Mouse (Mus musculus) kidney, adult 2 months (tissue): ENCODE results near the gene Dcaf17. TPM values are rescaled to one million over a fixed set of nuclear protein-coding genes. Genes with fewer than 3 reads are reported as not detected.

Source experiments
- DNase-seq: peaks from one replicate; pipeline ENCODE4 v3.0.0; 2021
- H3K27ac ChIP-seq: fragments of 200-500 bp; 2 replicates; pipeline ENCODE4 v1.5.1; 2012; ENCODE audit warnings: low read depth, low read length, control low read depth, inconsistent platforms; ENCODE audit not compliant: insufficient read depth
- H3K27me3 ChIP-seq: fragments of 200-500 bp; replicated peaks from 2 replicates; pipeline ENCODE4 v1.6.1; 2012; ENCODE audit warnings: mild to moderate bottlenecking, moderate library complexity, low read length, inconsistent platforms; ENCODE audit not compliant: control insufficient read depth, insufficient read depth
- H3K36me3 ChIP-seq: fragments of 200-500 bp; 2 replicates; pipeline ENCODE4 v1.6.1; 2012; ENCODE audit warnings: mild to moderate bottlenecking, moderate library complexity, low read length, inconsistent platforms; ENCODE audit not compliant: control insufficient read depth, insufficient read depth
- H3K4me1 ChIP-seq: fragments of 200-500 bp; 2 replicates; pipeline ENCODE4 v1.6.1; 2011; ENCODE audit warnings: low read length; ENCODE audit not compliant: control insufficient read depth, insufficient read depth
- H3K4me3 ChIP-seq: fragments of 200-500 bp; 2 replicates; pipeline ENCODE4 v1.5.1; 2011; ENCODE audit warnings: mild to moderate bottlenecking, low read depth, low read length, control low read depth; ENCODE audit not compliant: insufficient read depth
- CTCF ChIP-seq: fragments of 200-500 bp; conservative IDR thresholded peaks from 2 replicates; pipeline ENCODE4 v1.5.1; 2011; ENCODE audit warnings: low read depth, mild to moderate bottlenecking, control low read depth, low read length, moderate library complexity, mixed read lengths; ENCODE audit not compliant: insufficient read depth, insufficient read length
- POLR2A ChIP-seq: fragments of 200-500 bp; IDR thresholded peaks from one replicate; pipeline ENCODE4 v1.6.1; 2011; ENCODE audit warnings: low read depth, low read length, control low read depth
- WGBS: fragments of 180-500 bp; shearing (Covaris S2); methylation state at CpG from one replicate; pipeline ENCODE4 v1.1.7; 2018; 5-methylcytosine and 5-hydroxymethylcytosine counted together
- polyA plus RNA-seq: library from polyadenylated mRNA; depleted of rRNA; stranded (reverse); fragments of >200 nt; gene quantifications from 2 replicates; pipeline ENCODE4 v1.2.3, GENCODE M21; 2012

Gene Dcaf17
- polyA plus RNA-seq, 1 experiment, result 3.7 TPM

DNA sequence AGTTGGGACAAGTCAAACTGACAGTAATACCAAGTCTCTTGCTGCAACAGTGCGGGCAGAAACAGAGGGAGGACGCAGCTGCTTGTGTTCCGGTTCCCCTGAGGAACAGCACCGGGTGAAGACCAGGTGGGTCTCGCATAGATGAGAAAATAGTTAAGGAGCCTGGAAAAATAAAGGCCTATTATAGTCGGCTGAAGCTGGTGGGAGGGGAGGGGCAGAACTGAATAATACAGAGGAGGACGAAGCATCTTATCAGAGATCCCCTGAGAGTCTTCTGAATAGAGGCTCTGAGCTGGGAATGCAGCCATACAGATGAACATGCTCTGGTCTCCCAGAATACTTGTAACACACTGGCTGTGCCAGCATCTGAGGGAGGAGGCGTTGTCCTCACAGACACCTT is 21.1 kb upstream of the Dcaf17 start:
- Histone ChIP-seq H3K4me3 (no peak overlapping the region), H3K27ac (no peak overlapping the region), H3K4me1 (peaks cover 3% of the 10 kb centered on the region; the same call in 1 of the 2 replicates), H3K27me3 (no peaks in the 10 kb centered on the region), H3K36me3 (no peaks in the 10 kb centered on the region)
- TF ChIP-seq CTCF (no peak), POLR2A (no peak)
- WGBS, result 88% methylated on average over 8 of the region's 8 CpGs
- no peak for DNase-seq

DNA sequence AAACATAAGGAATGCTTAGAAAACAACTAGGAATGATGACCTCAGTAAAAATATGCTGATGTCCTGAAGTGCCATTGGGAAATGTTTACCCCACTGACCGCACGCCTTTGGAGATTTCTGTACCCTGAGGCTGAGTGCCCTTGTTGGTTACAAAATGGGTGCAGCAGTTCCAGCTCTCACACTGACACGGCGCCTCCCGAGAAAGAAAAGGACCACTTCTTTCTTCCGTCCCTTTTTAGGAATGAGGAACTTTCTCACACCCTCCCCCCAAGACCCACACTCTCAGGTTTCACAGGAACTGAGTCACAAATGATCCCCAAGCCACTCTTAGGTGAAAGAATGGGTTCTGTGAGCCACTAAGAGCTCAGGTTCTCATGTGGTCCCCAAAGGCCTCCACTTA is 17.7 kb upstream of the Dcaf17 start:
- DNase-seq, result no peak
- Histone ChIP-seq H3K4me3 (no peak overlapping the region), H3K27ac (no peak overlapping the region), H3K4me1 (no peaks in the 10 kb centered on the region), H3K27me3 (no peaks in the 10 kb centered on the region), H3K36me3 (no peaks in the 10 kb centered on the region)
- no peak for TF ChIP-seq CTCF
- TF ChIP-seq POLR2A, result no peak
- WGBS, result 76% methylated on average over 6 of the region's 6 CpGs

DNA sequence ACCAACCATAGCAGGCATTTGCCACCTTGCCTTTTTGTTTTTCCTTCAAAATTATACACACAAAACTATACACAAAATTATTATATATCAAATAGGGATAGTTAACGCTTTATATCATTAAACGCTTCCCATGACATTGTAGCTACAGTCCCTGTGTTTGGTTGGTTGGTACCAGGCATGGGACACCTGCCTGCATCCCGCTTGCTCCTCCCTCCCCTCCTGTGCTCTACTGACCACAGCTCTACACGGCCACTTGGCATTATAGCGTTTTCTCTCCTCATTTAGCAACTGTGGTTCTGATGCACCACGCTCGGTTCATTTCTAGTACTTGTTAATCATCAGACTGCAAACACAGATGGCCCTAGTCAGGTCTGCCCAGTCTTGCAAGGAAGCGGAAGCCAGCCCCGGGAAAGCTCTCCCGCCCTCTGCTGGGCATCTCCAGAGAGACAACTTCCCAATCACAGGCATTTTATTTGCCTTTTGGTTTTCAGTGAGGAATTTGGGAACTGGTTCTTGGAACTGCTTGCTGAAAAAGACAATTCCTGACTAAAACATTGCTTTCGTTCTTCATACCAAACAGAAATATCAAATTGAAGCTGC is 15.5 kb upstream of the Dcaf17 start:
- Histone ChIP-seq H3K4me3 (no peak overlapping the region; the same call in 1 of the 2 replicates), H3K27me3 (no peaks in the 10 kb centered on the region), H3K27ac (no peak overlapping the region), H3K4me1 (no peaks in the 10 kb centered on the region), H3K36me3 (no peaks in the 10 kb centered on the region)
- no peak for TF ChIP-seq POLR2A
- peak; percentile 83 for TF ChIP-seq CTCF
- peak; percentile 89 for DNase-seq
- 31% methylated on average over 11 of the region's 11 CpGs for WGBS

DNA sequence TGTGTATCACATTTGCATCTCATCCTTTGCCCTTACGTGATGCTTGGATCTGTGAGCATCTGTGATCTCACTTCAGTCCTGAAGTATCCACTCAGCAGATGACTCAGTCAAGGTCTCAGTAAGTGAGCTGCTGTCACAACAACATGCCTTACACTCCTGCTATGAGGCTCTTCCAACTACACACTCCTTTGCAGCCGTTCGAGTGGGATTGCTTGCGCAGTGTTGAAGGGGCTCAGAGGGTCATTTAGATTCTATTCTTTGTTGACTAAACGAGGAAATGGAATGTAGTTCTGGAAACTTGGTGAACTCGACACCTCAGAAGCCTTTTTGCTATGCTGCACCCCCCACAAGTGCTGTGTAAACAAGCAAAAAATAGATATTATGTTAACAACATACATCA is 9.0 kb upstream of the Dcaf17 start:
- no peak overlapping the region for H3K4me3 ChIP-seq
- H3K4me1 ChIP-seq, result no peaks in the 10 kb centered on the region
- TF ChIP-seq CTCF (no peak), POLR2A (no peak)

DNA sequence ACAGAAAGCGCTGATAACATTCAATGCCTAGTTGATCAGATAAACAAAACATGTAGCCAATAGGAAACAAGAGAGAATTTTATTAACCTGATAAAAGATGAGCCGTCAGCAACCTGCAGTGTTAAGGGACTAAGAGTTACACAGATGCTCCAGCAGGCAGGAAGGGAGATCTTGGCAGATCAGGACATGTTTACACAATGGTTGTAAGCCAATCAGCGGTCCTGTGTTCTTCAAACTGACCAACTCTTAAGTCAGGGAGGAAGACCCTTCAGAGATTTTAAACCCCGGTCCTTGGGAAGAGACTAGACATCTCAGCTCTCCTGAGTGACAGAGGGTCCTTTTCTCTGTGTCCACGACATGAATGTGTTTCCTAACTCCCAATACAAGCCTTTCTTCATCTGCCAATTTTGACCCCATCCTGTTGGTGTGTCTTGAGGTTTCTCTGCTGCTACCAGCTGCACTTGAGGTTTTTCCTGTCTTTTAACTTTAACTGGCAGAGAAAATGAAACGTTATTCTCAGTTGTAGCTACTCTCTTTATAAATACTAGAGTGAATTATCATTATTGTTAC is 8.3 kb upstream of the Dcaf17 start:
- no peaks in the 10 kb centered on the region for H3K4me1 ChIP-seq
- H3K4me3 ChIP-seq, result no peak overlapping the region
- 67% methylated on average over 6 of the region's 6 CpGs for WGBS
- no peak for DNase-seq
- H3K27ac ChIP-seq, result no peak overlapping the region
- TF ChIP-seq POLR2A, result no peak
- TF ChIP-seq CTCF, result no peak
- no peaks in the 10 kb centered on the region for H3K36me3 ChIP-seq
- H3K27me3 ChIP-seq, result no peaks in the 10 kb centered on the region

More for the DNA sequence above, 9.0 kb upstream of the Dcaf17 start:
- no peak for DNase-seq
- 62% methylated on average over 6 of the region's 6 CpGs for WGBS
- no peaks in the 10 kb centered on the region for H3K36me3 ChIP-seq
- H3K27me3 ChIP-seq, result no peaks in the 10 kb centered on the region
- no peak overlapping the region for H3K27ac ChIP-seq

DNA sequence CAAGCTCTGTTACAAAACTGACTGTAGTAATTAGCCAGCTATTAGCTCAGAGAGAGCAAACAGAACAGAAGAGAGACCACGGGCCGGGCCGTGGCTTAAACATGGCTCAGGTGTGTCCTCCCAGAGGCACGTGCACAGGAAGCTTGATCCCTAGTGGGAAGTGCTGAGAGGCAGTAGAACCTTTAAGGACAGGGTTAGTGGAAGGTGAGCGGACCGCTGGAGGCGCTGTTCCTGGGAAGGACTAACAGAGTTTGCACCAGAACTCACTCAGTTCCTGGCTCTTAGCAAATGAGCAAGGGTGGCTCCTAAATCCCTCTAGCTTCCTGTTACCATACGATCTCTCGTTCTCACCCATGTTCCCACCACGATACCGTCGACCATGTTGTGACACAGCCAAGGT is 6.2 kb upstream of the Dcaf17 start:
- Histone ChIP-seq H3K36me3 (no peaks in the 10 kb centered on the region), H3K27ac (no peak overlapping the region), H3K4me1 (peaks cover 3% of the 10 kb centered on the region; the same call in 1 of the 2 replicates), H3K27me3 (no peaks in the 10 kb centered on the region), H3K4me3 (no peak overlapping the region)
- TF ChIP-seq CTCF (no peak), POLR2A (no peak)
- 80% methylated on average over 12 of the region's 12 CpGs for WGBS
- DNase-seq, result no peak

DNA sequence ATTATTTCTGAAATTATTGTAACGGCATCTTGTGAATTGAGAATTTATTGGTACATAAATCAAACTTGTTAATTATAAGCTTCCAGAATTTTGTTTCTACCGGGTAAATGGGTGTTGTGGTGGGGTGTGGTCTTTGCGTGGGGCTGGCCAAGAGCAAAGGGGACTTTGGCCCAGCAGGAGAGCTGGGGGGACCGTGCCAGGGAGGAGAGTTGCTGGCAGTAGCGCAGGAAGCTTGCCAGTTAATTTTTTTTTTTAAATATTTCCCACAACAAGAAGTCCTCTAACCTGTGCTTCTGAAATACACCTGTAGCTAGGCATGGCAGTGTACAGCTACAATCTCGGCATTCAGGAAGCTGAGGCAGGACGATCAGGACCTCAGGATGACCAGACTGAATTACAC is 4.6 kb upstream of the Dcaf17 start:
- H3K27me3 ChIP-seq, result no peaks in the 10 kb centered on the region
- H3K36me3 ChIP-seq, result no peaks in the 10 kb centered on the region
- peaks cover 6% of the 10 kb centered on the region; the same call in 1 of the 2 replicates for H3K4me1 ChIP-seq
- TF ChIP-seq CTCF (no peak), POLR2A (no peak)
- H3K27ac ChIP-seq, result no peak overlapping the region
- no peak overlapping the region for H3K4me3 ChIP-seq
- WGBS, result 57% methylated on average over 7 of the region's 7 CpGs
- peak; percentile 83 for DNase-seq
